ENCODE assay signal across 28 mouse cellular contexts in genomic region chr11:3846351-3846750, GRCm38 (mm10). TPM values are rescaled to one million over a fixed set of nuclear protein-coding genes. Genes with fewer than 3 reads are reported as not detected.
DNase-seq lines count a peak whose midpoint lies in the region; ATAC-seq and TF ChIP-seq lines count a peak whose summit lies in the region.
"Had no signal": no experiment of that assay in that cellular context is flagged by ENCODE, and none has a peak within 500 bp of the region (broad histone marks: within the 10 kb centered on the region; RNA-seq: fewer than 3 reads in every experiment).

No protein-coding gene starts in this region.

- no peak overlapping the region for H3K27ac ChIP-seq in embryonic facial prominence, embryonic 14.5 days (replicated peaks; ENCODE audit: low read depth, low read length)
- H3K27ac ChIP-seq in embryonic facial prominence, embryonic 10.5 days (replicated peaks) = no peak overlapping the region
- H3K27ac ChIP-seq in heart, adult 2 months = peak overlapping the region; percentile 43
- no peak overlapping the region for H3K27ac ChIP-seq in heart, embryonic 11.5 days (ENCODE audit: low read depth, low read length)
- H3K27ac ChIP-seq: embryonic facial prominence, embryonic 12.5 days; embryonic facial prominence, embryonic 15.5 days; forebrain, embryonic 10.5 days; forebrain, embryonic 12.5 days had no signal

- 0 out of 2 replicates have a peak, but pooled peaks cover 2% of the 10 kb centered on the region for H3K4me1 ChIP-seq in embryonic facial prominence, embryonic 14.5 days (ENCODE audit: control insufficient read depth, insufficient read depth, low read length)
- no peaks in the 10 kb centered on the region for H3K4me1 ChIP-seq in embryonic facial prominence, embryonic 10.5 days
- peaks cover 3% of the 10 kb centered on the region; the same call in 1 of the 2 replicates for H3K4me1 ChIP-seq in heart, adult 2 months (ENCODE audit: control insufficient read depth, insufficient read depth, low read length)
- peaks cover 11% of the 10 kb centered on the region; the same call in 1 of the 2 replicates for H3K4me1 ChIP-seq in heart, embryonic 11.5 days (ENCODE audit: control insufficient read depth, insufficient read depth, low read length)
- H3K4me1 ChIP-seq: embryonic facial prominence, embryonic 12.5 days; embryonic facial prominence, embryonic 15.5 days; forebrain, embryonic 10.5 days; forebrain, embryonic 12.5 days had no signal

- WGBS in embryonic facial prominence, embryonic 14.5 days = 42% methylated on average over 2 of the region's 2 CpGs
- WGBS in embryonic facial prominence, embryonic 10.5 days = 56% methylated on average over 2 of the region's 2 CpGs
- 39% methylated on average over 2 of the region's 2 CpGs for WGBS in heart, adult 2 months
- 62% methylated on average over 2 of the region's 2 CpGs for WGBS in heart, embryonic 11.5 days (ENCODE audit: insufficient replicate concordance)

- no peaks in the 10 kb centered on the region for H3K27me3 ChIP-seq in embryonic facial prominence, embryonic 14.5 days (replicated peaks; ENCODE audit: control insufficient read depth, insufficient read depth, low read length)
- no peaks in the 10 kb centered on the region for H3K27me3 ChIP-seq in embryonic facial prominence, embryonic 10.5 days (replicated peaks; ENCODE audit: low read depth, poor library complexity, severe bottlenecking)
- H3K27me3 ChIP-seq in heart, adult 2 months (ENCODE audit: control insufficient read depth, insufficient read depth, low read length) = no peaks in the 10 kb centered on the region
- no peaks in the 10 kb centered on the region for H3K27me3 ChIP-seq in heart, embryonic 11.5 days (ENCODE audit: control insufficient read depth, insufficient read depth, low read length)
- H3K27me3 ChIP-seq: embryonic facial prominence, embryonic 12.5 days; embryonic facial prominence, embryonic 15.5 days; forebrain, embryonic 12.5 days; Patski had no signal

- no peak for TF ChIP-seq EP300 in heart, adult 2 months (IDR thresholded peaks at IDR 0.05; ENCODE audit: insufficient read depth, low read depth, low read length)

- H3K36me3 ChIP-seq in embryonic facial prominence, embryonic 14.5 days (ENCODE audit: control insufficient read depth, insufficient read depth, low read length) = no peaks in the 10 kb centered on the region
- no peaks in the 10 kb centered on the region for H3K36me3 ChIP-seq in embryonic facial prominence, embryonic 10.5 days (replicated peaks)
- H3K36me3 ChIP-seq in heart, adult 2 months (ENCODE audit: control insufficient read depth, insufficient read depth, low read length) = no peaks in the 10 kb centered on the region
- H3K36me3 ChIP-seq in heart, embryonic 11.5 days (ENCODE audit: control insufficient read depth, insufficient read depth, low read length) = no peaks in the 10 kb centered on the region
- H3K36me3 ChIP-seq: embryonic facial prominence, embryonic 12.5 days; embryonic facial prominence, embryonic 15.5 days; forebrain, embryonic 10.5 days; forebrain, embryonic 12.5 days; G1E had no signal

- H3K79me2 ChIP-seq in heart, adult 2 months (replicated peaks; ENCODE audit: control insufficient read depth, insufficient read depth, low read length) = no peaks in the 10 kb centered on the region

- TF ChIP-seq CTCF in heart, adult 2 months (IDR thresholded peaks at IDR 0.05) = no peak

- H3K9ac ChIP-seq in embryonic facial prominence, embryonic 14.5 days (ENCODE audit: low read depth, low read length) = no peak overlapping the region
- no peak overlapping the region for H3K9ac ChIP-seq in heart, adult 2 months (ENCODE audit: low read depth, low read length)
- H3K9ac ChIP-seq in heart, embryonic 11.5 days (ENCODE audit: low read depth, low read length) = no peak overlapping the region
- H3K9ac ChIP-seq: embryonic facial prominence, embryonic 12.5 days; embryonic facial prominence, embryonic 15.5 days; forebrain, embryonic 12.5 days had no signal

- intact Hi-C loops in heart, adult 2 months (cut with DNase I) = no loop called here

- no peaks in the 10 kb centered on the region for H3K9me3 ChIP-seq in embryonic facial prominence, embryonic 14.5 days (ENCODE audit: control insufficient read depth, low read length)
- no peaks in the 10 kb centered on the region for H3K9me3 ChIP-seq in embryonic facial prominence, embryonic 10.5 days
- no peaks in the 10 kb centered on the region for H3K9me3 ChIP-seq in heart, embryonic 11.5 days (replicated peaks; ENCODE audit: control insufficient read depth, low read length)
- H3K9me3 ChIP-seq: embryonic facial prominence, embryonic 12.5 days; embryonic facial prominence, embryonic 15.5 days; forebrain, embryonic 10.5 days; forebrain, embryonic 12.5 days; G1E had no signal

- DNase-seq in cerebellum, adult 11-12 months = peak; percentile 33
- no peak for DNase-seq in cerebellum, adult 18-20 months
- no peak for DNase-seq in embryonic facial prominence, embryonic 14.5 days (ENCODE audit: low spot score)
- no peak for DNase-seq in embryonic facial prominence, embryonic 10.5 days (ENCODE audit: low spot score)
- no peak for DNase-seq in heart, adult 2 months
- DNase-seq in brain, adult 2 months (ENCODE audit: low read depth, low spot score) = peak; percentile 65
- DNase-seq: adrenal gland, adult 8-10 months; adrenal gland, postnatal 14 days; adrenal gland, postnatal 36 days; B cell, adult 2 months; cerebellum, adult 11 months; cerebellum, adult 8-10 months; cerebellum, postnatal 36 days; embryo, embryonic 11 days had no signal

- H3K4me2 ChIP-seq in embryonic facial prominence, embryonic 14.5 days (ENCODE audit: low read depth, low read length) = no peak overlapping the region
- H3K4me2 ChIP-seq in heart, embryonic 11.5 days = no peak overlapping the region
- H3K4me2 ChIP-seq: embryonic facial prominence, embryonic 12.5 days; embryonic facial prominence, embryonic 15.5 days; forebrain, embryonic 12.5 days had no signal

- H3K4me3 ChIP-seq in embryonic facial prominence, embryonic 14.5 days (ENCODE audit: low read depth, low read length) = no peak overlapping the region
- no peak overlapping the region for H3K4me3 ChIP-seq in embryonic facial prominence, embryonic 10.5 days
- no peak overlapping the region for H3K4me3 ChIP-seq in heart, adult 2 months
- H3K4me3 ChIP-seq in heart, embryonic 11.5 days (ENCODE audit: low read depth, low read length) = no peak overlapping the region
- H3K4me3 ChIP-seq: embryonic facial prominence, embryonic 12.5 days; embryonic facial prominence, embryonic 15.5 days; erythroblast, embryonic 14.5 days; forebrain, embryonic 10.5 days; forebrain, embryonic 12.5 days had no signal

- peak; percentile 55; the same call in 1 of the 2 replicates for ATAC-seq in embryonic facial prominence, embryonic 14.5 days (ENCODE audit: low read depth)
- no peak for ATAC-seq in heart, embryonic 11.5 days (replicated peaks; ENCODE audit: insufficient number of reproducible peaks, low FRiP score, low TSS enrichment)
- ATAC-seq: activated CD4-positive, CD25-positive, alpha-beta regulatory T cell, adult 4 months; CD4-positive, CD25-positive, alpha-beta regulatory T cell, adult 4 months; forebrain, embryonic 14.5 days; forebrain, embryonic 16.5 days; Patski had no signal

- no peak for TF ChIP-seq POLR2A in heart, adult 2 months (IDR thresholded peaks at IDR 0.05; ENCODE audit: insufficient read depth, low read depth, low read length)

RNA-seq across cellular contexts. Expression of gene Osbp2, which starts 17.4 kb away (rescaled TPM):
- 0.93 and 1.3 TPM in 2 replicates for polyA plus RNA-seq in embryonic facial prominence, embryonic 14.5 days (2014; fragmentation: Nextera tagmentation; extraction: Ambion mirVana)
- polyA plus RNA-seq in embryonic facial prominence, embryonic 10.5 days (2016; fragmentation: Nextera tagmentation; extraction: Ambion mirVana) = 0.82 and 1.2 TPM in 2 replicates
- 10 to 100 TPM; 12.9 to 16.2 TPM for total RNA-seq in heart, adult 2 months (2021)
- polyA plus RNA-seq in heart, adult 2 months (2012; rRNA removed) = 10.9 and 14.2 TPM in 2 replicates
- polyA plus RNA-seq in heart, embryonic 11.5 days (2014; fragmentation: Nextera tagmentation; extraction: Ambion mirVana) = 0.13 and 0.23 TPM in 2 replicates
- total RNA-seq: CH12.LX; common myeloid progenitor, adult 5-6 weeks had no signal
- polyA plus RNA-seq: activated CD4-positive, CD25-positive, alpha-beta regulatory T cell, adult 4 months; CD4-positive, CD25-positive, alpha-beta regulatory T cell, adult 4 months; erythroblast, embryonic 14.5 days; G1E had no signal

RNA-seq across cellular contexts. Expression of gene 4921536K21Rik, which starts 48.5 kb away (rescaled TPM):
- 0.17 and 0.21 TPM in 2 replicates for polyA plus RNA-seq in embryonic facial prominence, embryonic 14.5 days (2014; fragmentation: Nextera tagmentation; extraction: Ambion mirVana)
- polyA plus RNA-seq in embryonic facial prominence, embryonic 10.5 days (2016; fragmentation: Nextera tagmentation; extraction: Ambion mirVana) = 0.61 and 0.97 TPM in 2 replicates
- total RNA-seq in heart, adult 2 months (2021) = under 1 TPM; 0.57 to 0.81 TPM
- polyA plus RNA-seq in heart, adult 2 months (2012; rRNA removed) = 0.57 and 0.76 TPM in 2 replicates
- not detected in 2 replicates for polyA plus RNA-seq in heart, embryonic 11.5 days (2014; fragmentation: Nextera tagmentation; extraction: Ambion mirVana)
- total RNA-seq: common myeloid progenitor, adult 5-6 weeks had no signal
- polyA plus RNA-seq: activated CD4-positive, CD25-positive, alpha-beta regulatory T cell, adult 4 months; CD4-positive, CD25-positive, alpha-beta regulatory T cell, adult 4 months; G1E had no signal

RNA-seq across cellular contexts. Expression of gene Dusp18, which starts 48.7 kb away (rescaled TPM):
- polyA plus RNA-seq in embryonic facial prominence, embryonic 14.5 days (2014; fragmentation: Nextera tagmentation; extraction: Ambion mirVana) = 10.0 and 10.5 TPM in 2 replicates
- polyA plus RNA-seq in embryonic facial prominence, embryonic 10.5 days (2016; fragmentation: Nextera tagmentation; extraction: Ambion mirVana) = 16.6 and 17.0 TPM in 2 replicates
- total RNA-seq in heart, adult 2 months (2021) = 10 to 100 TPM; 32.6 to 47.8 TPM
- polyA plus RNA-seq in heart, adult 2 months (2012; rRNA removed) = 29.1 and 52.6 TPM in 2 replicates
- 11.9 and 12.2 TPM in 2 replicates for polyA plus RNA-seq in heart, embryonic 11.5 days (2014; fragmentation: Nextera tagmentation; extraction: Ambion mirVana)
- polyA plus RNA-seq: erythroblast, embryonic 14.5 days; G1E had no signal

Comparison
In these comparisons a context has a peak if more than half of its experiments do, and no peak if none do; other contexts are left out.
1. DNase-seq: peak in cerebellum, adult 11-12 months (single experiment) and brain, adult 2 months (single experiment); none in cerebellum, adult 18-20 months (0 of 2), embryonic facial prominence, embryonic 14.5 days (single experiment), embryonic facial prominence, embryonic 10.5 days (single experiment) and heart, adult 2 months (0 of 2).